Mouse (Mus musculus): ENCODE data around the gene Gm17545.

Gm17545 gene

DNA sequence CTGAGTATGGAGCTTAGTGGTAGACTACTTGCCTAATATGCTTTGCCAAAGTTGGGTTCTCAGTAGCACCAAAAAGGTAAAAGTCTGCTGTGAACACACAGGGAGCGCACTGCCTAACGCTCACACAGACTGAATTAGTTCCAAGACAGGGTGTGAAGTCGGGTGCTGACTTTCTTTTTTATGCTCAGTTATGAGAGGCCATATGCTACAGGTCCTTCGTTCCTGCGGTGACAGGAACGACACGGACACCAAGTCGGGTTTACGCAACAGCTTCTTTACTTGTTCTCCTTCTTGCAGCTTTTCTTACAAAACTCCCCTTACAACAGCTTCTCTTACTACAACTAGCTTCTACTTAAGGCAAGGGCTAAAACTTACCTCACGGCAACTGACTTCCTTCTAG lies 10.9 kb upstream of the Gm17545 start:
- no peak for DNase-seq (ENCODE audit: low read depth, low spot score)

DNA sequence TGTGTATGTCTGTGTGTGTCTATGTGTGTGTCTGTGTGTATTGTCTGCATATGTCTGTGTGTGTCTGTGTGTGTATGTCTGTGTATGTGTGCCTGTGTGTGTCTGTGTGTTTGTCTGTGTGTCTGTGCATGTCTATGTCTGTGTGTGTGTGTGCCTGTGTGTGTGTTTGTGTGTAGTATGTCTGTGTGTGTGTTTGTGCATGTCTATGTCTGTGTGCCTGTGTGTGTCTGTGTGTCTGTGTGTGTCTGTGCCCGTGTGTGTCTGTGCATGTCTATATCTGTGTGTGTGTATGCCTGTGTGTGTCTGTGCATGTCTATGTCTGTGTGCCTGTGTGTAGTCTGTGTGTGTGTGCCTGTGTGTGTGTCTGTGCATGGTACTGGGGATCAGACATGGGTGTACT lies 9.0 kb upstream of the Gm17545 start:
- DNase-seq (ENCODE audit: low read depth, low spot score) = no peak

- DNase-seq (ENCODE audit: low read depth, low spot score) = no peak
Observed at GRCm38 (mm10) chr9:22447213-22447612, 6.9 kb upstream of the Gm17545 start.

GRCm38 (mm10) chr9:22448420-22448819 lies 5.7 kb upstream of the Gm17545 start:
- no peak for DNase-seq (ENCODE audit: low read depth, low spot score)

DNA sequence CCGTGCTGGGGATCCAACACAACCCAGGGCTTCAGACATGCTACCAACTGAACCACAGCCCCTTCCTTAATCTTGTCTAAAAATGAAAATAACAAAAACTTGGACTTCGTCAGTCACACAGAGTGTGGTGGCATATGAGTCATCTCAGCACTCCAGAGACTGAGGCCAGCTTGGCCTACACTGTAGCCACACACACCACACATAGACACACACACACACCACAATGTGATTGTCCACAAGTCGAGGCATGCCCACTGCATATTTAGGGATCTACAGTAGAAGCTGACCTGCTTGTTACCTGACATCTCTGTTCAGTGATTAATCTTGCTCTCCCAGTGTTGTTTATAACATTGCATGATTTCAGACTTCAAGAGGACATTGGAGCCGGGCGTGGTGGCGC lies 4.9 kb upstream of the Gm17545 start:
- no peak for DNase-seq (ENCODE audit: low read depth, low spot score)

- no peak for DNase-seq (ENCODE audit: low read depth, low spot score)
Observed at GRCm38 (mm10) chr9:22452697-22453096, 1.4 kb upstream of the Gm17545 start.

- DNase-seq (ENCODE audit: low read depth, low spot score) = no peak
Observed at GRCm38 (mm10) chr9:22453501-22453924, 577 bp upstream of the Gm17545 start.

DNA sequence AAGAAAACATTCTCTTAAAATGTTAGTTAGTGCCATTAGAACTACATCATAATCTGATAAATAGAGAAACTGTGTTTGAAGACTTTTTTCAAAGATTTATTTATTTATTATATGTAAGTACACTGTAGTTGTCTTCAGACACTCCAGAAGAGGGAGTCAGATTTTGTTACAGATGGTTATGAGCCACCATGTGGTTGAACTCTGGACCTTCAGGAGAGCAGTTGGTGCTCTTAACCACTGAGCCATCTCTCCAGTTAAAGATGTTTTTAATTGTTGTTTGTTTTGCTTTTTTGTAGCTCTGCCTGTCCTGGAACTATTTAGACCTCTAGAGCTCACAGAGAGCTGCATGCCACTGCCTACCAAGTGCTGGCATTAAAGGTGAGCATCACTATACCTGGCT lies 951 bp downstream of the Gm17545 start:
- DNase-seq (ENCODE audit: low read depth, low spot score) = no peak

- no peak for DNase-seq (ENCODE audit: low read depth, low spot score)
Observed at GRCm38 (mm10) chr9:22457142-22457835, 3.2 kb downstream of the Gm17545 start.

DNA sequence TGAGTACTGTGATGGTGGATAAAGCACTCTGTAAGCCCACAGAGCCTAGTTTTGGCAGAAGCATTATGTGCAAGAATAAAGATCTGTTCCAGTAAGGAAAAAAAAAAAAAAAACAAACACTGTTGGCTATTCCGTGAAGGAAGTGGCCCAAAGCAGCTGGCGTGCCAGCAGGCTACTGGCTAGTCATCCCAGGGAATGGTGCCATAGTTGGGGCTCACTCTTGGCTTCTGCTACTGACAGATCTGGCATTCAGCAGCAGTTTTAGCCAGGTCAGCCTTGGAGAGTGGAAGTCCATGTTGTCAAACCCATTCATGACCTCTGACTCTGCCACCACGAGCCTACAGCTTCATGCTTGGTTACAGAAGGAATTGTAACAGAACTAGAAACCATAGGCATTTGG lies 7.9 kb downstream of the Gm17545 start:
- DNase-seq (ENCODE audit: low read depth, low spot score) = no peak

DNA sequence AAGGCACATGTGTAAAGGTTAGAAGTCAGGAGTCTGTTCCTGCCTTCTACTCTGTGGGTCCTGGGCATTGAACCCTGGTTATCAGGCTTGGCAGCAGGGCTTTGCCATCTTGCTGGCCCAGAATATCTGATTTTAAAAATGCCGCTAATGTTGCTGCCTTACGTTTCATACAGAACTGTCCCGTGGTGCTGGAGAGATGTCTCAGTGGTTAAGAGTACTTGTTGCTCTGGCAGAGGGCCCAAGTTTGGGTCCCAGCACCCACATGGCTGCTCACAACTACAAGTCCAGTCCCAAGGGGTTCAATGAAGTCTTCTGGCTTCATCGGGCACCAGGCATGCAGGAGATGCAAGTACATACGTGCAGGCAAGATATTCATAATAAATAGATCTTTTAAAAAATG lies 12.1 kb downstream of the Gm17545 start:
- DNase-seq (ENCODE audit: low read depth, low spot score) = no peak

GRCm38 (mm10) chr9:22467371-22468169 lies 13.5 kb downstream of the Gm17545 start:
- DNase-seq (ENCODE audit: low read depth, low spot score) = peak; percentile 87

DNA sequence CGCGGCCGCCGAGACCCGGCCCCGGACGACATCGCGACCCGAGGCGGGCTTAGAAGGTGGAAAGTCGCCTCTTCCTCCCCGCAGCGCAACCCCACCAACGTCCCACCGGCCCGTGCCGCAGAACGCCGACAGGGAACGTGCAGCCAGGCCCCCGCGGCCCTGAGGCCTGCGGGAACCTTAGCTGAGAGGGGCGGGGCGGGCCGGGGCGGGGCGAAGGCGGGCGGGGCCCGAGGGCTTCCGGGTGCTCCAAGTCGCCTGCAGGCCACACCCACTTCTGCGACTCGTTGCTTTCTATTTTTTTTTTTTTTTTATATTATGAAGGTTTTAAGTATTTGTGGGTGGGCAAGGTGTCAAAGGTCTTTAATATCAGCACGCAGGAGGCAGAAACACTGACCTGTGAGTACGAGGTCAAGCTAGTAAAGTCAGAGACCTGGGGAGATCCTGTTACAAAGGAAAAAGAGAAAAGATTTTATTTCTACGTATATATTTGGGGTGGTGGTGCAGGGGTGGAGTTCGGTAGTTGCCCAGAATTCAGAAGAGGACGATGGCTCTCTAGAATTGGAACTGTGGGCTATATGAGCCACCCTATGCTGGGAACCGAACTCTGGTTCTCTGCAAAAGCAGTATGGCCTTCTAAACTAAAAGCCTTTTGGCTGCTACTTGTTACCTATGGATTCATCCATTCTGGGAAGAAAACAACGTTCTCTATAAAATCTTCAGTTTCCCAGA lies 14.2 kb downstream of the Gm17545 start:
- peak; percentile 92 for DNase-seq (ENCODE audit: low read depth, low spot score)

GRCm38 (mm10) chr9:22468899-22469259 lies 14.8 kb downstream of the Gm17545 start:
- no peak for DNase-seq (ENCODE audit: low read depth, low spot score)

- DNase-seq (ENCODE audit: low read depth, low spot score) = no peak
Observed at GRCm38 (mm10) chr9:22469643-22470042, 15.6 kb downstream of the Gm17545 start, which contains the start of gene Rp9. Rp9 (minus strand) TSS chr9:22469743.

GRCm38 (mm10) chr9:22475424-22475868 lies 21.4 kb downstream of the Gm17545 start, which contains the start of gene Bbs9:
Bbs9 (plus strand) TSS chr9:22475715.
- peak; percentile 97 for DNase-seq (ENCODE audit: low read depth, low spot score)

- peak; percentile 40 for DNase-seq (ENCODE audit: low read depth, low spot score)
Observed at GRCm38 (mm10) chr9:22476265-22476664, 22.2 kb downstream of the Gm17545 start.

GRCm38 (mm10) chr9:22478946-22479345 lies 24.9 kb downstream of the Gm17545 start:
- no peak for DNase-seq (ENCODE audit: low read depth, low spot score)

- no peak for DNase-seq (ENCODE audit: low read depth, low spot score)
Observed at GRCm38 (mm10) chr9:22483866-22484561, 29.9 kb downstream of the Gm17545 start.

DNA sequence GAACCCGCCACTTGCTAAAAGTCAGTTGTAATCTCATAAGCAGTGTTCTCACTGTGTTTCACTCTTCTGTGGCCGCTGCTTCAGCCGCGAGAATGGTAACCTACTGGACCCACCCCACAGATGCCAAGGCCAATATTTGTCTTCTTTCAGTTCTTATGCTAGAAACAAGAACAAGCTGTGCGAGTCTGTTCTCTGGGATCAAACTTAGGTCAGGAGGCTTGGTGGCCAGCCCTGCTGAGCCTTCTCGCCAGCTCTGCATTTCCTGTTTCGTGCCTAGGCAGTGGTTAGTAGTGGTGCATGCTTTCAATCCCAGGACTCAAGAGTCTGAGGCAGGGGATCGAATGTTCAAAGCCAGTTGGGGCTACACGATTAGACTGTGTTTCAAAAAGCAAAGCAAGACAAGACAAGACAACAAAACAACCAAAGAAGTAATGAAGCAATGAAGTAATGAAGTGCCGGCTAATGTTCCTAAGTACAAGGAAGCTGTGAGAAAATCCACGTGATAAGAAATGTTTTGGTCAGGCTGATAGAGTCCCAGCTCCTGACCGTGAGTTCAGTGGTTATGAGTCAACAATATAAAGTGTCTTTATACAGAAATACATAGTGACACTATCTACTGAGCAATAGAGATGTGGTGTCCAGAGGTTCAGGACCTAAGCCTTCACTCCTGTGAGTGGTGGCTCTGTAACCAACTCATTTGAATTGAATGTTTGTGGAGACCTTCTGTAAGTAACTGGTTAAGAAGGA lies 30.6 kb downstream of the Gm17545 start:
- DNase-seq (ENCODE audit: low read depth, low spot score) = no peak

DNA sequence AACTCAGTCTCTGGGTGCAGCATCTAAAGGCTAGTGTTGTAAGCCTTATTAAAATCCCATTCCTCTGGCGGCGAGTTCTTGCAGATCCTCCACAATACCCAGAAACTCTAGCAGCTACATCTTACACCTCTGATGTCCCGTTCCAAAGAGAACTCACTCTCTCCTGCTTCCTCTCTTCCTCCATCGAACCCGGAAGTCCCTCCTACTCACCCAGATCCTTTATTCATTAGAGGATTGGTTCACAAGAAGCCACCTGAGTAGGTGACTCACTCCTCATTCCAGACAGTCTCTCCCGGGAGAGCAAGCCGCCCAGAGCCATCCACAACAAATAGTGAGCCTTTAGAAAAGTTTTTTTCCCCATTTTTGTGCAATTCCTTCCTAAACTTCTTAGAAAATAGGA lies 32.1 kb downstream of the Gm17545 start:
- DNase-seq (ENCODE audit: low read depth, low spot score) = no peak

All from CD4-positive helper T cell, adult 2 months (primary cell).